27 mouse cellular contexts compared by ENCODE assay signal in the genomic region with DNA sequence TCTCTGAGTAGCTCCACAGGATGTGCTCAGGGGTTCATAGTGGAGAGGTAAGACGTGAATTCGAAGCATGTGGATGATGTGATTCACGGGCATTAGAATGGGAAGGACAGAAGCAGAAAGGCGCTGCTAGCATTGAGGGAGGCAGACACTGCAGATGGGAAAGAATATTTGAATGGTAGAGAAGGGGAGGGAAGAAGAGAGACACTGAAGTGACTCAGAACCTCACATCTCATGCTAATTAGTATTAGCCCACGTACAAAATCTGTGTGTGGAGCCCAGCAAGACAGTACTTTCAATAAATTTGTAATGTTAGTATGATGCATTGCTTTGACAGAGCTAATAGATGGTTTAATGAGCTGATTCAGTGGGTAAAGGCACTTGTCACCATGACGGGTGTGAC. TPM values are rescaled to one million over a fixed set of nuclear protein-coding genes. Genes with fewer than 3 reads are reported as not detected.
"Had no signal": no experiment of that assay in that cellular context is flagged by ENCODE, and none has a peak within 500 bp of the region (broad histone marks: within the 10 kb centered on the region; RNA-seq: fewer than 3 reads in every experiment).

No protein-coding gene starts in this region.

- H3K4me1 ChIP-seq: hindbrain, embryonic 13.5 days; hindbrain, embryonic 15.5 days; limb, embryonic 10.5 days; limb, embryonic 12.5 days; liver, embryonic 13.5 days had no signal

- H3K36me3 ChIP-seq: limb, embryonic 10.5 days; liver, embryonic 13.5 days had no signal

- H3K4me2 ChIP-seq: heart, embryonic 11.5 days; heart, embryonic 13.5 days; heart, embryonic 15.5 days; hindbrain, embryonic 13.5 days; hindbrain, embryonic 15.5 days; limb, embryonic 12.5 days; liver, embryonic 11.5 days; liver, embryonic 13.5 days had no signal

- DNase-seq: forebrain, postnatal 0 days; gastrocnemius, postnatal 14 days; gastrocnemius, postnatal 36 days; heart, adult 11 months; heart, adult 2 months; heart, postnatal 14 days; heart, postnatal 36 days; kidney, adult 11 months; kidney, adult 2 months; kidney, adult 9 months; kidney, postnatal 10 days; kidney, postnatal 25 days; kidney, postnatal 4 days; liver; liver, embryonic 13.5 days had no signal

- ATAC-seq: forebrain, postnatal 0 days; hindbrain, postnatal 0 days; intestine, embryonic 16.5 days had no signal

- H3K9ac ChIP-seq: forebrain, postnatal 0 days; heart, embryonic 13.5 days; heart, embryonic 15.5 days; hindbrain, embryonic 13.5 days; hindbrain, embryonic 15.5 days; limb, embryonic 12.5 days; liver, embryonic 13.5 days had no signal

- H3K27me3 ChIP-seq: heart, embryonic 13.5 days; heart, embryonic 15.5 days; hindbrain, embryonic 13.5 days; hindbrain, embryonic 15.5 days; limb, embryonic 12.5 days; liver, embryonic 13.5 days had no signal

- H3K27ac ChIP-seq: heart, adult 2 months; heart, embryonic 13.5 days; heart, embryonic 15.5 days; hindbrain, embryonic 13.5 days; hindbrain, embryonic 15.5 days; hindbrain, postnatal 0 days; left cerebral cortex, adult 2 months; limb, embryonic 10.5 days; limb, embryonic 12.5 days; liver, embryonic 13.5 days had no signal

- H3K4me3 ChIP-seq: heart, adult 2 months; heart, embryonic 13.5 days; heart, embryonic 15.5 days; hindbrain, embryonic 13.5 days; hindbrain, embryonic 15.5 days; left cerebral cortex, adult 2 months; limb, embryonic 10.5 days; limb, embryonic 12.5 days; liver, embryonic 13.5 days had no signal

- H3K9me3 ChIP-seq: heart, embryonic 13.5 days; heart, embryonic 15.5 days; hindbrain, embryonic 13.5 days; hindbrain, embryonic 15.5 days; limb, embryonic 10.5 days; limb, embryonic 12.5 days; liver, embryonic 13.5 days had no signal

RNA-seq across cellular contexts. Expression of a gene that starts 13.9 kb away (rescaled TPM):
- total RNA-seq: gastrocnemius, postnatal 36 days; hematopoietic stem cell, adult 5-6 weeks had no signal
